Mouse (Mus musculus) megakaryocyte, embryonic 14.5 days (primary cell): ENCODE results near the gene Csnk1e.

Experiments used
- FLI1 ChIP-seq: IDR thresholded peaks from 2 replicates; pipeline ENCODE4 v1.6.1; 2012; ENCODE audit warnings: low read length, inconsistent platforms, mixed read lengths
- GATA1 ChIP-seq: IDR thresholded peaks from 3 replicates; pipeline ENCODE4 v1.6.1; 2012; ENCODE audit warnings: mixed read lengths, low read length, inconsistent platforms, borderline replicate concordance

GRCm38 (mm10) chr15:79466601-79467286 lies 11.4 kb upstream of the Csnk1e start:
- TF ChIP-seq GATA1 (no peak), FLI1 (no peak)
